Mouse (Mus musculus): ENCODE data around the gene Adrm1.

GRCm38 (mm10) chr2:180170151-180170805 is 1.0 kb upstream of the Adrm1 start:
- no peak for TF ChIP-seq CTCF (conservative IDR thresholded peaks at IDR 0.05; ENCODE audit: insufficient read depth, insufficient read length, low read depth, low read length)
- TF ChIP-seq POLR2A (IDR thresholded peaks at IDR 0.05; ENCODE audit: low read depth, low read length) = no peak

All from kidney, adult 2 months (tissue).